Mouse (Mus musculus) E14TG2a.4 (cell line): Measurements from ENCODE around the gene Tbx5.
A peak's percentile ranks its signal among the peaks of the same experiment; 100 is the strongest.

ENCODE experiments used
- CTCF ChIP-seq: conservative IDR thresholded peaks from 2 replicates; pipeline ENCODE4 v1.5.1; 2014; ENCODE audit warnings: low read length
- NANOG ChIP-seq: IDR thresholded peaks from 2 replicates; pipeline ENCODE4 v1.6.1; 2014; ENCODE audit warnings: borderline replicate concordance, low read length, mixed read lengths
- POU5F1 ChIP-seq: IDR thresholded peaks from 2 replicates; pipeline ENCODE4 v1.6.1; 2014; ENCODE audit warnings: low read length, borderline replicate concordance

DNA sequence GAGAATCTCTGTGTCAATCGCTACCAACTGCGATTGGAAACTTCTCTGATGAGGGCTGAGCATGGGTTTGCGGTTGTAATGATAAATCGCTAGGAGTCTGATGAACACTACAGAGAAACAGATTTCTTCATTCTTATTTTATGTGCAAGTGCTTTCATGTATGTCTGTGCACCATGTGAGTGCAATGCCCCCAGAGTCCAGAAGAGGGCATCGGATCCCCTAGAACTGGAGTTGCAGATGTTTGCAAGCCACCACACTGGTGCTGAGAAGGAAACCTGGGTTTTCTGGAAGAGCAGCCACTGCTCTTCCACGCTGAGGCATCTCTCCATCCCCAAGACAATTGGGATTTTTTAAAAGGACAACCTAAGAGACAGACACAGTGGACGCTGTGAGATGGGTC lies 46.5 kb upstream of the Tbx5 start:
- peak; percentile 66 for TF ChIP-seq CTCF
- TF ChIP-seq POU5F1, result no peak
- no peak for TF ChIP-seq NANOG
